Mouse (Mus musculus) liver, postnatal 0 days (tissue): ENCODE data around the gene Spaca6. TPM values are rescaled to one million over a fixed set of nuclear protein-coding genes. Genes with fewer than 3 reads are reported as not detected.

Experiments
- ATAC-seq: fragments of 200-750 bp; cut with Nextera tagmentation; 2 replicates; pipeline ENCODE4 v1.8.0; 2017; ENCODE audit warnings: mild to moderate bottlenecking, moderate library complexity
- DNase-seq: peaks from one replicate; pipeline ENCODE4 v3.0.0-alpha.2; 2016
- H3K27ac ChIP-seq: fragments of 300-500 bp; sonication (generic); 2 replicates; pipeline ENCODE4 v1.5.1; 2014; ENCODE audit warnings: antibody characterized with exemption, moderate library complexity, mild to moderate bottlenecking, low read depth
- H3K27me3 ChIP-seq: fragments of 300-500 bp; sonication (generic); 2 replicates; pipeline ENCODE4 v1.6.1; 2014; ENCODE audit warnings: low read length, control low read depth, mixed read lengths; ENCODE audit not compliant: insufficient read depth
- H3K36me3 ChIP-seq: fragments of 300-500 bp; sonication (generic); replicated peaks from 2 replicates; pipeline ENCODE4 v1.6.1; 2014; ENCODE audit warnings: mild to moderate bottlenecking, control low read depth, low read length, moderate library complexity, mixed read lengths; ENCODE audit not compliant: insufficient read depth
- H3K4me1 ChIP-seq: fragments of 300-500 bp; sonication (generic); 2 replicates; pipeline ENCODE4 v1.6.1; 2014; ENCODE audit warnings: antibody characterized with exemption, mild to moderate bottlenecking, control low read depth; ENCODE audit not compliant: insufficient read depth
- H3K4me2 ChIP-seq: fragments of 300-500 bp; sonication (generic); 2 replicates; pipeline ENCODE4 v1.6.1; 2014; ENCODE audit warnings: low read depth, mild to moderate bottlenecking, low read length, moderate library complexity, mixed read lengths
- H3K4me3 ChIP-seq: fragments of 300-500 bp; sonication (generic); 2 replicates; pipeline ENCODE4 v1.5.1; 2014; ENCODE audit warnings: low read depth, low read length
- H3K9ac ChIP-seq: fragments of 300-500 bp; sonication (generic); replicated peaks from 2 replicates; pipeline ENCODE4 v1.6.1; 2014; ENCODE audit warnings: mild to moderate bottlenecking, moderate library complexity
- H3K9me3 ChIP-seq: fragments of 300-500 bp; sonication (generic); 2 replicates; pipeline ENCODE4 v1.6.1; 2016; ENCODE audit warnings: mild to moderate bottlenecking, control low read depth, low read length, mixed read lengths
- CTCF ChIP-seq: sonication (generic); IDR thresholded peaks from 2 replicates; pipeline ENCODE4 v1.5.1; 2016; ENCODE audit warnings: antibody characterized with exemption, low read depth
- EP300 ChIP-seq: IDR thresholded peaks from 2 replicates; pipeline ENCODE4 v1.6.1; 2016; ENCODE audit warnings: antibody characterized with exemption, low read depth, mild to moderate bottlenecking
- WGBS: fragments of 180-500 bp; shearing (Covaris S2); extraction: QIAGEN DNeasy Blood & Tissue Kit; methylation state at CpG from one replicate; pipeline ENCODE4 v1.1.7; 2014; ENCODE audit not compliant: insufficient replicate concordance; 5-methylcytosine and 5-hydroxymethylcytosine counted together
- polyA plus RNA-seq: library from polyadenylated mRNA; unstranded; fragments of >200 nt; fragmentation: Nextera tagmentation; extraction: Ambion mirVana; gene quantifications from 2 replicates; pipeline ENCODE4 v1.2.1, GENCODE M21; 2015

The Spaca6 gene
- polyA plus RNA-seq, 1 experiment from 2014 or later: 2.1 TPM

DNA sequence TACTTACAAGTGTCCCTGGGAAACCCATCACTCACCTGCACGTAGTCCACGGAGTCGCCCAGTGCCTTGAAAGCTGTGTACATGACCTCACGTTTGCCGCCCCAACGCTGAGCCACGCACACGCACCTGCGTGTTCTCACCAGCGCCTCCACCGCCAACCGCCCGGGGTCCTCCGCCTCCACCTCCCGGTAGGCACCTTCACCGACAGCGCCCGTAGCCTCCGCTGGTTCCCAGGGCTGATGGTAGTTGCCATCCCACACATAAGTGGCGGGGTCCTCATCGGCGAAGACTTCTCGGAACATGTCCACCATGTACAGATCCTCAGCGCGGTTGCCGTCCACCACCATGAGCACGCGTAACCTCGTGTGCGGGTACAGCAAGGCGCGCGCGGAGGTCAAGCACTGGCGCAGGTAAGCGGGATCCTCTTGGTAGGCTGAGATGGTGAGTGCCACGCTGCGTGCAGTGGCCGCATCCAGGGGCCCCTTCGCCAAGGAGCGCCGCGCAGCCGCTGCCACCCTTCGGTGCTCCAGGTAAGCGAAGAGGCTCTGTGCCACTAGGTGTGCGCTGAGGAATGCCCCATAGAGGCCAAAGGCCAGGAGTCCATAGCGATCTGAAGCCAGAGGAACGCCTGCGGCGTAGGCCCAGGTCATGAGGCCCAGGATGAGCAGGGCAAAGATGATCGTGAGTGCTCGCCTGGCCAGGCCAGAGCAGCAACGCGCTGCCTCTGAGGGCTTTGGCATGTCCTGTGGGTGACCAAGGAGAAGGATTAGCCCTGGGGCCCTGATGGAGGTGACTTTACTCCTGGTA lies 23.2 kb downstream of the Spaca6 start:
- no peak overlapping the region for H3K9ac ChIP-seq
- H3K36me3 ChIP-seq: no peaks in the 10 kb centered on the region
- no peak overlapping the region for H3K4me2 ChIP-seq
- ATAC-seq (no peak), DNase-seq (no peak)
- H3K4me1 ChIP-seq: no peaks in the 10 kb centered on the region
- H3K4me3 ChIP-seq: no peak overlapping the region
- H3K27me3 ChIP-seq: peaks cover 23% of the 10 kb centered on the region; the same call in 1 of the 2 replicates
- no peak overlapping the region for H3K27ac ChIP-seq
- TF ChIP-seq EP300: no peak
- no peak for TF ChIP-seq CTCF
- H3K9me3 ChIP-seq: no peaks in the 10 kb centered on the region
- WGBS: 19% methylated on average over 55 of the region's 55 CpGs

DNA sequence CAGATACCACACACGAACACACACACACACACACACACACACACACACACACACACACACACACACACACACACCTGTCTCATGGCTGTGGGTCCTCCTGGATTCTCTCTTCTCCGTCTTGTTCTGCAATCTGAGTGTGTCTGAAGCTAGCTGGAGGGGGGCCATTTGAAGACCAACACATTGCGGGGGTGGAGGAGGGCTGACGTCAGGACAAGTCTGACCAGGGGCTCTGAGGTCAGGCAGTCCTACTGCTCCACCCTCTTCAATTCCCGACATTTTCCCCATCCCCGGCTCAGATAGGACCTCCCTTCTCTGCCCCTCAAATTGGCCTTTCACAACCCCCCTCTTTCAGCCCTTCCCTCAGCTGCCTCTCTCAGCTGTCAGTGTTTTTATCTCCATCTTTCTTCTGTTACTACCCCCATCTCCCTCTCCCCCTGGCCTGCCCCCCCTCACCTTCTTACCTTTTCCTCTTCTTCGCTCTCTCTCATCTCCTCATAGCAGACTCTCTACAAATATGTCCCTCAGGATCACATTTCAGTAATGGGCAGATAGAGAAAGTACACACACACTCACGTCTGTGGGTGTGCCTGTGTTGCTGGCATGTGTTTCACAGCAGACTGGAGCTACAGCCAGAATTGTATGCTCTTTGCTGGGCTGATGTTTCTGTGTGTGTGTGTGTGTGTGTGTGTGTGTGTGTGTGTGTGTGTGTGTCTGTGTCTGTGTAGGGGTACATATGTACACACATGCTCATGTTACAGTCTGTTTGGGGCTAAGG lies 28.3 kb downstream of the Spaca6 start, which contains the start of gene Has1:
Has1 (minus strand) TSS at position 142 of the 775 bp plus-strand sequence.
- no peak within 1 kb of the TSS for H3K4me3 ChIP-seq
- ATAC-seq: no peak
- TF ChIP-seq EP300 (no peak), CTCF (no peak)
- H3K9ac ChIP-seq: no peak within 1 kb of the TSS
- H3K4me1 ChIP-seq: no peaks in the 10 kb centered on the region
- no peaks in the 10 kb centered on the region for H3K36me3 ChIP-seq
- 49% methylated on average over 8 of the region's 8 CpGs for WGBS
- peaks cover 8% of the 10 kb centered on the region; the same call in 1 of the 2 replicates for H3K27me3 ChIP-seq
- DNase-seq: no peak
- no peak within 1 kb of the TSS for H3K4me2 ChIP-seq
- no peak within 1 kb of the TSS for H3K27ac ChIP-seq
- H3K9me3 ChIP-seq: no peaks in the 10 kb centered on the region

DNA sequence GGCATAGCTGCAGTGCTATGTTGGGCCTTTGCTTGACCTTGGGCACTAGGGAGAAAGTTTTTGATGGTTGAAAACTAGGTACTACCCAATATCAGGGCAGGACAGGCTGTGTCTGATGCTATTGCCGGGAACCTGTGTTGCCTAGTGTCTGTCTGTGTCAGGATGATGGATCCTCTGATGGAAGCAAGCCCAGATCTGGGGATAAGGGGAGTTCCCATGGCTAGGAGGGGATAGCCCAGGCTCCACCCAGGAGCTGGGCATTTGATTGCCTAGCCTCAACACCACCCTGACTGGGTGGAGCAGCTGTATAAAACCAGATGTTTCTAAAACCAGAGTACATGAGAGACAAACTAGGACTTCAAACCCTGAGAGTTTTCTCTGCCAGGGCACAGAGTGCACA lies 29.7 kb downstream of the Spaca6 start:
- DNase-seq: no peak
- 65% methylated on average over 1 of the region's 1 CpGs for WGBS
- no peak overlapping the region for H3K4me3 ChIP-seq
- no peak overlapping the region for H3K27ac ChIP-seq
- TF ChIP-seq CTCF: no peak
- no peak for TF ChIP-seq EP300
- H3K9ac ChIP-seq: no peak overlapping the region
- H3K9me3 ChIP-seq: no peaks in the 10 kb centered on the region
- H3K4me2 ChIP-seq: no peak overlapping the region
- H3K36me3 ChIP-seq: no peaks in the 10 kb centered on the region
- no peaks in the 10 kb centered on the region for H3K4me1 ChIP-seq
- H3K27me3 ChIP-seq: no peaks in the 10 kb centered on the region
- ATAC-seq: no peak

DNA sequence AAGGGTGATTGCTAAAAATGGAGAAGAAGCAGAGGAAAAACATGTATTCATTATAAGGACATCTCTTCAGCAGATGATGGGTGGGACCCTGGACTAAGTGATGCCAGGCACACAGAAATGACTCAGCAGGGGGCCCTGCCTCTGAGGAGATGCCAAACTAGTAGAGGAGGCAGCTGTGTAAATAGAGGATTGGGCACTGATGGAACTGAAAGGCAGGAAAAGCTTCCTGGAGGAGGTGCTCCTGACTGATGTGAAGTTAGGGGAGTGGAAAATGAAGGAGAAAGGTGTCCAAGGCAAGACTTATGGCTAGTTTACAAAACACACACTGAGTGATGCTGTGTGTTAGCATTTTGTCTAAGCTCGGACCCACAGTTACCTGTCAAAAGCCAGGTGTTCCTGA lies 30.5 kb downstream of the Spaca6 start:
- WGBS: 56% methylated on average over 1 of the region's 1 CpGs
- no peak overlapping the region for H3K4me3 ChIP-seq
- ATAC-seq (no peak), DNase-seq (no peak)
- no peak overlapping the region for H3K27ac ChIP-seq
- H3K9me3 ChIP-seq: no peaks in the 10 kb centered on the region
- no peaks in the 10 kb centered on the region for H3K36me3 ChIP-seq
- H3K27me3 ChIP-seq: no peaks in the 10 kb centered on the region
- no peak overlapping the region for H3K4me2 ChIP-seq
- no peak for TF ChIP-seq CTCF
- no peak for TF ChIP-seq EP300
- no peak overlapping the region for H3K9ac ChIP-seq
- no peaks in the 10 kb centered on the region for H3K4me1 ChIP-seq

DNA sequence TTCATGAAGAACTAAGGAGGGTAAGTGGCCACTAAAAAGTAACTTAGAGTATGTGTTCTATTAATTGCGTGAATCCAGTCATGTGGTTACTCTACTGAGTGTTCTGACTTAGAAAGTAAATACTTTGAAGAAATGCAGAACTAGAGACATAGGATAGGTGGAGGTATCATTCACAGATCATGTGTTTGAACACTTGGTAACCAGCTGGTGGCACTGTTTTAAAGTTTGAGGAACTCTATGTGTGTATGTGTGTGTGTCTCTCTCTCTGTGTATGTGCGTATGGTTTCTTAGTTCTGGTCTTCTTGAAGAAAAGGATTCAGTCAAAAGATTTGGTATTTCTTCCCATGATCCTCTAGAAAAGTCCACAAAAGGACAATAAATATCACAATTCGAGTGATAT lies 33.2 kb downstream of the Spaca6 start:
- H3K36me3 ChIP-seq: no peaks in the 10 kb centered on the region
- peak; percentile 49 for TF ChIP-seq CTCF
- no peak for TF ChIP-seq EP300
- no peak overlapping the region for H3K27ac ChIP-seq
- DNase-seq (no peak), ATAC-seq (no peak)
- no peak overlapping the region for H3K4me2 ChIP-seq
- no peak overlapping the region for H3K9ac ChIP-seq
- 63% methylated on average over 3 of the region's 3 CpGs for WGBS
- H3K27me3 ChIP-seq: no peaks in the 10 kb centered on the region
- no peak overlapping the region for H3K4me3 ChIP-seq
- no peaks in the 10 kb centered on the region for H3K9me3 ChIP-seq
- H3K4me1 ChIP-seq: peaks cover 4% of the 10 kb centered on the region

DNA sequence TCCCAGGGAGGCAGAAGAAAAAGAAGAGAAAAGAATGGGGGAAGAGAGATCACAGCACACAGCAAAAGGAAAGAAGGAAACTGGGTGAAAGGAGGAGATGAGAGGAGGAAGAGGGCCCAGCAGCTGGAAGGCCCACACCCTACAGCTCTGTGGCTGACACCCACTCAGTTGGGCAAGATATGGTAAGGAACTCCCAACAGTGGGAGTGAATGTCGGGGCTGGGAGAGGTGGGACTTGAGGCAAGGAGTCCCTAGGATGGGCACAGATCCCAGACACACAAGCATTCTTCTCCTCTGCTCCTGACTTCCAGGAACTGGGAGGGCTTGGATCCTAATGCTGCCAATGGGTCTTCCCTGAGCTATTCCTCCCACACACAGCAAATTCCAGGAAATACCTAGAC lies 35.4 kb downstream of the Spaca6 start:
- 42% methylated on average over 1 of the region's 1 CpGs for WGBS
- Histone ChIP-seq H3K36me3 (no peaks in the 10 kb centered on the region), H3K27me3 (no peaks in the 10 kb centered on the region), H3K4me3 (no peak overlapping the region), H3K9ac (no peak overlapping the region), H3K4me2 (no peak overlapping the region), H3K4me1 (peaks cover 15% of the 10 kb centered on the region), H3K27ac (no peak overlapping the region), H3K9me3 (no peaks in the 10 kb centered on the region)
- no peak for DNase-seq
- ATAC-seq: no peak
- TF ChIP-seq EP300 (no peak), CTCF (no peak)
